Mouse (Mus musculus) embryonic stem cell, embryonic (primary cell): ENCODE results near the gene Pla2g1b.

ENCODE experiments used
- CTCF ChIA-PET, 4 experiments: fragments of 300-600 bp in 2 of 4; fragments of 350-600 bp in 2 of 4; sonication (Branson Sonifier 250); formaldehyde crosslinking; loops; one replicate each; lab custom pipeline; 2022; ENCODE audit warnings: inconsistent platforms in 2 of 4; lab: Charles Lee
- POLR2A ChIA-PET, 4 experiments: fragments of 300-600 bp in 2 of 4; fragments of 350-600 bp in 2 of 4; sonication (Branson Sonifier 250); formaldehyde crosslinking; loops; one replicate each; lab custom pipeline; 2022; ENCODE audit warnings: antibody characterized with exemption in 4 of 4, inconsistent platforms in 1 of 4; lab: Charles Lee

Pla2g1b gene

DNA sequence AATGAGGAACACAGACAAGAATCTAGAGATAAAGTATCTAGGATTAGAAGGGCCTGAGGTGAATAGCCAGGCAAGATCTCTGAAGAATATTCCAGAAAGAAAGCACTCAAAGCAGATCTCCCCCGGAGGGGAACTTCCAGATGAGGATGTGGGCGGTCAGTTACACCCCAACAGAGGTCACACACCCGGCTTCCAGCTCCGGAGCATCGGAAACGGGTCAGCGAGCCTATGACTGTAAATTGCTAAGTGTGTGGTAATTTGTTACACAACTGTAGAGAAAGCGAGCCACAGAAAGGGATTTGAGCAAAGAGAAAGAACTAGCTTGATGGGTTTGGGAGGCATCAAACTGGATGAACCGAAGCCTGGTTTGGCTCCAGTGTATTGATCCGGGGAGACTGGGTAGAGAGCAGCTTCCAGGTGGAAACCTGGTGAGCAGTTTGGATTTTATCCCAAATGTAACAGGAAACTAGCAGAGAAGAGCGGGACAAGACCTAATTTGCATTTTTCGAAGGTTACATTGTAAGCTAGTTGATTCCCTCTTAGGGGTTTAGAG, 34.4 kb downstream of the Pla2g1b start:
- POLR2A ChIA-PET: interaction anchor here in 3 of 4 experiments (0.5 to 13.0 kb wide), 14 partner anchors 9 to 122 kb away, joined by 3 to 114 read pairs (median 3); partner anchors contain the start of gene Rplp0 (in 1 of the 3)
- CTCF ChIA-PET: interaction anchor here in 1 of 4 experiments (0.8 to 1.8 kb wide), 2 partner anchors 38 to 56 kb away, joined by 3 to 4 read pairs; no protein-coding TSS in a partner anchor

DNA sequence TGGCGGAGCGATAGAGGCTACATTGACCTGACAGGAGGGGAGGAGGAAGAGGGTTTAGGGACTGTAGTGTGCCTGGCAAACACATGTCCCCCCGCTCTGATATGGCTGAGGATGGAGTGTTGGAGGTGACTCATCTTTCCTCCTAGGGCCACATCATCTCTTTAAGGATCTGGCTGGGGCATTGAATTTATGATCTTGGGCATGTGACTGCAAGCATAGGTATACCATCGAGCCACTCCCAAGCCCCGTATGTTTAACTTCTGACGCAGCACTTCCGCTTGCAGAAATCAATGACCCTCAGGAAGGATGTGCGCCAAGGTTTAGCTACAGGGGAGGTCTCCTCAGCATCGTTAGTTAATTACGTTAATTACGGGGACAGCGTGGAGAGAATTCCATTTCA, 37.0 kb downstream of the Pla2g1b start:
- ChIA-PET POLR2A (interaction anchor here in 3 of 4 experiments (0.5 to 13.0 kb wide), 18 partner anchors 9 to 60 kb away, joined by 3 to 114 read pairs (median 4); partner anchors contain the start of gene Rplp0 (in 1 of the 3)), CTCF (interaction anchor here in 1 of 4 experiments (0.7 to 1.6 kb wide), 2 partner anchors 36 to 72 kb away, joined by 3 to 9 read pairs; no protein-coding TSS in a partner anchor)

DNA sequence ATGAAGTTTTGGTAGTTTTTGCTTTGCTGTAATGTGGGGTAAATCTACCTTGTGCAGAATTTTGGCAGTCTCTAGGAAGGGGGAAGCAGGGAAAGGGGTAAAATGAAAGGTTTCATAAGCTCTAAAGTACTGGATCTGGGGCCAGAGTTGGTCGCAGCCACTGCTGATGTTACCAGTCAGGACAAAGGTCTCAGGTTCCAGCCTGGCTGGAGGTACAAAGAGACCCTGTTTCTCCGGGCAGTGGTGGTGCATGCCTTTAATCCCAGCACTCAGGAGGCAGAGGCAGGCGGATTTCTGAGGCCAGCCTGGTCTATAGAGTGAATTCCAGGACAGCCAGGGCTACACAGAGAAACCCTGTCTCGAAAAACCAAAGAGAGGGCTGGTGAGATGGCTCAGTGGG, 39.6 kb downstream of the Pla2g1b start:
- ChIA-PET POLR2A (interaction anchor here in 3 of 4 experiments (0.8 to 13.0 kb wide), 11 partner anchors 10 to 53 kb away, joined by 3 to 114 read pairs (median 4); partner anchors contain the start of gene Rplp0 (in 1 of the 3)), CTCF (interaction anchor here in 3 of 4 experiments (0.7 to 1.9 kb wide), 5 partner anchors 9 to 50 kb away, joined by 4 to 8 read pairs (median 6); no protein-coding TSS in a partner anchor)

DNA sequence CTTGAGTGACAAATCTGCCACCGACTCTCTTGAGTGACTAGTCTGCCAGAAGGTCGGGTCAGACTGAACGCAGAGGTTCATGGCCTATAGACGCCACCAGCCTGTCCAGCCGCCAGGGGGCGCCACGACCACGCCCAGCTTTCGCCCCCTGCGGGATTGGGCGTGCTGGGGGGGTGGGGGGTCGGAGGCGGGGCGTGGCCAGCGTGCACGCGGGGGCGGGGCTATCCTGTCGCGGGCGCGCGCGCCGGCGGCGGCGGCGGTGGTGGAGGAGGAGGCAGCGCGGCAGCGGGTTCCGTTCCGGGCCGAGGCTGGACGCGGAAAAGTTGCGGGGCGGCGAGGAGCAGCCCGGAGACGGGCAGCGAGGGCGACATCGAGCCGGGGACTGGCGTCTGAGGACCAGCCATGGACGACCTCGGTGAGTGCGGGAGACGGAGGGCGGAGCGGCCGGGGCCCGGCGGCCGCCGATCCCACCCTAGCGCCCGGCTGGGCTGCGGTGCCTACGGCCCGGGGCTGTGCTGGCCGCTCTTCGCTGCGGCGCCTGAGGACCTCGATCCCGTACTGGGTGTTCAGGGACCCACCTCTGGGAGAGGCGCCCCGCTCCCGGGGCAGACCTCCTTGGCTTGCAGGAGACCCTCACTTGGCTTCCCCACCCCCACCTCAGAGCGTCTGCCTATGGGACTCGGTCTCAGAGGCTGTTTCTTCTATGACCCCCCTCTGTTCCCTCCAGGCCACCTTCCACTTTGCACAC, 40.6 kb downstream of the Pla2g1b start, which contains the start of gene Pxn:
Gene Pxn, plus strand, starts transcription at position 223 of the 748 bp plus-strand sequence.
- CTCF ChIA-PET: interaction anchor here in 3 of 4 experiments (0.6 to 1.9 kb wide), 6 partner anchors 10 to 317 kb away, joined by 3 to 7 read pairs (median 6); no protein-coding TSS in a partner anchor
- POLR2A ChIA-PET: interaction anchor here (0.5 to 13.0 kb wide), 16 partner anchors 10 to 565 kb away, joined by 3 to 114 read pairs (median 4); partner anchors contain the start of genes 2210016L21Rik (in 1 of the 4) and Unc119b (in 1 of the 4)

DNA sequence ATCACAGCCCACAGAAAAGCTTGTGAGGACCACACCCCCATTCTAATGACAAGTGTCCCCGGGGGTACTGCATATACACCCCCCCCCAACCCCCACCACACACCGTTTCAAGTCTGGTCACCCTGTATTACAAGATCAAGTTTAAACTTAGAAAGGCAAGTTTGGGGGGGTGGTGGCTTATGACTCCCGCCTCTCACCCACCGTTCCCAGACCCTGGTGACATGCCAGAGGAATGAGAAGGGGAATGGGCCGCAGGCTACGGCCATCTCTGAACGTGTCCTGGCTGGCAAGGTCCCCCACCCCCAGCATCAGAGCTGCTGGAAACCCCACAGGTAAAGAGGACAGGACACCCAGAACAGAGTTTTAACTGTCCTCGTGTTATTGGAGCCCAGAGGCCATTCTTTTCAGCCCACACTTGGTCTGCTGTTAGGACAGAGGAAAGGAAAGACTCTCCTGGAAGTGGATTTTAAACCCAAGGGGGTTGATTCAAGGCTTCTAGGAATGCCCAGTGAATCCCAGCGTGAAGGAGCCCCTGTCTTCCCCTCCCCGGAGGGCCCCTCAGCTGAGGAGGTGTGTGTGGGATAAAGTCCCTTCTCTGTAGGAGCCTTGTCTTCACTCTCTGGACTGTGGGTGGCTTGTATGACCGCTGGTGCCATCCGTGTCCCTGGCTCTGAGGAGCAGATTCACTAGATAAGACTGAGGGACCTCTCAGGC, 41.4 kb downstream of the Pla2g1b start:
- ChIA-PET CTCF (interaction anchor here (0.7 to 3.4 kb wide), 8 partner anchors 9 to 52 kb away, joined by 3 to 31 read pairs (median 6); partner anchors contain the start of gene Rplp0 (in 1 of the 4)), POLR2A (interaction anchor here (0.5 to 13.0 kb wide), 30 partner anchors 9 to 566 kb away, joined by 3 to 114 read pairs (median 5); partner anchors contain the start of genes 2210016L21Rik (in 1 of the 4), Rplp0 (in 1 of the 4) and Sirt4 (in 1 of the 4))

DNA sequence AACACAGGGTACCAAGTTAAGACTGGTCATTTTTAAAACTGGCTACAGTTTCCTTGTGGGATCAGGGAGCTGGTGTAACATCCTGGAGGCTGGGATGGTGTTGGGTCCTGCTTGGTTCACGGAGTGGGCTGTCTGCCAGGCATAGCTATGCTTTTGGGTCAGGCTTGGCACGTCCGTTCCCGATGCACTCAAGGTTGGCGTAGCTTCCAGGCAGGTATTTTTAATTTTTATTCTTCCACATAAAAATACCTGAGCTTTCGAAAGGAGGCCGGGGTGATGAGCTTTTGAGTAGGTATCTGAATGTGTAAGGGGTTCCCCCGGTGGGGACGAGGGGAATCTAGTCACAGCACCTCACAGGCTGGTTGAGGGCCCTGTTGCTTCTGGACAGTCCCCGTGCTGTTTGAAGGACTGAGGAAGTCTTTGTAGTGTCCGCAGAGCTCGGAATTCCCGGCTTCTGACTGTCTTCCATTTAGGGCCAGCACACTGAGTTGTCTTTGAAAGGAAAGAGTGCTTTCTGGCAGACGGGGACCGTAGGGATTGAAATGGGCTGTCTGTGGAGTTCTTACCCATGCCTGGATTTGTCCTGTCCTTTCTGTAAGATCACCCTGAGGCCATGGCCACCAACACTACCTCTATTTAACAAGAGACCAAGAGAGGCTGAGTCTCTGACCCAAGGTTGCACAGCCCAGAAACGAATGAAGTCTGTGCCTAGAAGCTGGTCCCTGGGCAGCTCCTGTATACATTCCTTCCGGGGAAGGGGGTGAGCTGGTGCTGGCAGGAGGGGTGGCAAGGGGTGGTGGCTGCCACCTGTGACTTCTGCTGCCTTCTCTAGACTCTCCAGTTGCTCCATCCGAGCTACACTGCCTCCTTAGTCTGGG, 42.2 kb downstream of the Pla2g1b start:
- POLR2A ChIA-PET: interaction anchor here (0.5 to 13.0 kb wide), 36 partner anchors 8 to 208 kb away, joined by 3 to 114 read pairs (median 5); partner anchors contain the start of genes Rplp0 (in 2 of the 4) and Sirt4 (in 2 of the 4)

DNA sequence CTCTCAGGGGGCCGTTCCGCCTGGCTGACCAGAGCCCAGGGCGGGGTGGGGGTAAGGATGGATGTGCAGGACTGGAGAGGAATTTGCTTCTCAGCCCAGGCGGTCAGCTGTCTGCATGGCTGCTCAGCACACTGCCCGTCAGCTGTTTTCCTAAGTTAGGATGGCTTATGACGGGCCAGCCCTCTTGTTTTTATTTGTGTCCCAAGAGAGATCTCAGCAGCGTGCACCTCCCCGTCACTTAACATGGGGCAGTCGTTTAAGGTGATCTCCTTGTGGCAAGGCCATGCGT, 42.7 kb downstream of the Pla2g1b start:
- ChIA-PET CTCF (interaction anchor here in 3 of 4 experiments (0.7 to 3.4 kb wide), 9 partner anchors 9 to 50 kb away, joined by 3 to 31 read pairs (median 6); partner anchors contain the start of gene Rplp0 (in 1 of the 3)), POLR2A (interaction anchor here (0.6 to 13.0 kb wide), 38 partner anchors 8 to 314 kb away, joined by 3 to 114 read pairs (median 5); partner anchors contain the start of genes Rplp0 (in 2 of the 4), Sirt4 (in 2 of the 4) and Cabp1 (in 1 of the 4))

More for the DNA sequence above, 42.2 kb downstream of the Pla2g1b start:
- CTCF ChIA-PET: interaction anchor here in 3 of 4 experiments (0.7 to 3.4 kb wide), 9 partner anchors 9 to 51 kb away, joined by 3 to 31 read pairs (median 4); partner anchors contain the start of gene Rplp0 (in 1 of the 3)

DNA sequence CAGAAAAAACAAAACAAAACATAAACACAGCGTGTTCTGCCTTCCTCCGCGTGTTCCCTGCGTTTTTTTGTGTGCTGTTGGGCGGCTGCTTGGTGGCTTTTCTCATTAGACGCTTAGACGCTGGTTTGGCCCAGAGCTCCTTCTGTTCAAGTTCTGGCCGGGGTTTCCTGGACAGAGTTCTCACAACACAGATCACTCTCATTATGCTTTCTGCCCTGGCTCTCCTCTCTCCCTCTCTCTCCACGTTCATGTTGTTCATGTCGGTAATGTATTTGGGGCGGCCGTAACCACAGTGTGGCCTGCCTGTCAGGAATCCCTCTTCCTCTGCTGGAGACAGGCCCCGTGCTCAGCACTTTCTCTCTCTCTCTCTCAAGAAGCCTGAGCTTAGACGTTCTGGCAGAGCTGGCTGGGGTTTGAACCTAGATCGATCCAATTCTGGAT, 43.3 kb downstream of the Pla2g1b start:
- ChIA-PET CTCF (interaction anchor here in 3 of 4 experiments (0.8 to 3.4 kb wide), 10 partner anchors 10 to 47 kb away, joined by 3 to 31 read pairs (median 6); no protein-coding TSS in a partner anchor), POLR2A (interaction anchor here (0.6 to 13.0 kb wide), 37 partner anchors 9 to 315 kb away, joined by 3 to 114 read pairs (median 5); partner anchors contain the start of genes Rplp0 (in 2 of the 4), Cabp1 (in 1 of the 4), Dynll1 (in 1 of the 4) and Sirt4 (in 1 of the 4))

DNA sequence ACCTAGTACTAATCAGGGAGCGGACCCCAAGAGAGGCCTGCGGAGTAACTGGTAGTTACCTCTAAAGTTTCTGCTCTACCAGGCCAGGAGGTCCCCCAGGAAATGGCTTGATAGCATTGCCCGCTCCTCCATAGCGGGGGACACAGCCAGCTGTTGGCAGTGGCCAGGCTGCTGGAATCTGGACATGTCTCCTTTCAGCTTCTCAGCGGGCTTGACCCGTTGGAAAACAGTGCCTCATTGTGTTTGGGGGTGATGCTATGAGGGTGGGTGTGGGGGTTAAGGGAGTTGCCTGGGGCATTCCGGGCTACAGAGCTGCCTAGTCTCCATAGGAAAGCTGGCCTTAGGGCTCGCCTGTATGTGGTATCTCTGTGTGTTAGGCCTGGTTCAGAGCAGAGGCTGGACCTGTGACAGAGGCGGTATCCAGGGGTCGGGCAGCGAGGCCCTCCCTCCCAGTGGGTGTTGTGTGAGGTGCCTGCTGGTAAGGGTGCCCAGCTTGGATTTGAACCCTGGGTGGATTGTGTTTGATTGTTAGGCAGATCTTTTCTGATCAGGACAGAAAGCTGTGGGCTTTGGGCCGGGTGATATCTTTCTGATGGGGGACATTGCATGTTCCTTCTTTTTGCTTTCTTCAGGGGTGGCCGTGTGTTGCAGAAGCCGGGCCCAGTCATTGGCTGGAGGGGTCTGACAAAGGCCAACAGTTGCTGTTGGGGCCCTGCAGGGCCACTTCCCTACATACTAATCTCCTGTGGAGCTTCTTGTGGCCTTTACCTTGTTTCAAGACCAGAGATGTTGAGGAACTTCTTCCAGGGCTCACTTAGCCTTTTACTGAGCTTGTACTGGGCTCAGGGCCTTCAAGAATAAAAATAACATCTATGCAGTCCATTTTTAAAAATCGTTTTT, 44.0 kb downstream of the Pla2g1b start:
- POLR2A ChIA-PET: interaction anchor here (0.6 to 13.0 kb wide), 37 partner anchors 10 to 316 kb away, joined by 3 to 114 read pairs (median 5); partner anchors contain the start of genes Rplp0 (in 2 of the 4), Cabp1 (in 1 of the 4) and Dynll1 (in 1 of the 4)
- CTCF ChIA-PET: interaction anchor here in 2 of 4 experiments (0.6 to 3.4 kb wide), 9 partner anchors 11 to 593 kb away, joined by 3 to 31 read pairs (median 5); no protein-coding TSS in a partner anchor

DNA sequence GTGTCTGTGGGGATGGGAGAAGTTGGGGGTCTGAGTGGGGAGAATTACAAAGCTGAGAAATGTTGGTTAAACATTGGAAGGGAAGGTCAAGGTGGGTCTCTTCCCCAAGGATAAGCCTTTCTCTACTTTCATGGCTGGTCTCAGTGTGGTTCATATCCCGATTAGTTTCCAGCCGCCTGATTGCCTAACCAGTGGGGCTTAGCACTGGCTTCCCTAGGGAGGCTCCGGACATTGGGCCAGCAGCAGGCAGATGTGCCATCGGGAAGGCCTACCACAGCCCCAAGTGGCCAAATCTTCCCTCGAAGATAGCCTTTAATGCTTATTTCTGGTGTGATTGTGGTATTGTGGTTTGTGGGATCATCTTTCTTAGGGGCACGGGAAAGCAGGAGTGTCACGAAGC, 46.3 kb downstream of the Pla2g1b start:
- POLR2A ChIA-PET: interaction anchor here in 2 of 4 experiments (0.6 to 13.0 kb wide), 8 partner anchors 10 to 47 kb away, joined by 3 to 114 read pairs (median 3); partner anchors contain the start of genes Rplp0 (in 1 of the 2) and Sirt4 (in 1 of the 2)
- CTCF ChIA-PET: interaction anchor here in 1 of 4 experiments (1.1 kb wide), 1 partner anchor 26 kb away, joined by 6 read pairs; no protein-coding TSS in a partner anchor

DNA sequence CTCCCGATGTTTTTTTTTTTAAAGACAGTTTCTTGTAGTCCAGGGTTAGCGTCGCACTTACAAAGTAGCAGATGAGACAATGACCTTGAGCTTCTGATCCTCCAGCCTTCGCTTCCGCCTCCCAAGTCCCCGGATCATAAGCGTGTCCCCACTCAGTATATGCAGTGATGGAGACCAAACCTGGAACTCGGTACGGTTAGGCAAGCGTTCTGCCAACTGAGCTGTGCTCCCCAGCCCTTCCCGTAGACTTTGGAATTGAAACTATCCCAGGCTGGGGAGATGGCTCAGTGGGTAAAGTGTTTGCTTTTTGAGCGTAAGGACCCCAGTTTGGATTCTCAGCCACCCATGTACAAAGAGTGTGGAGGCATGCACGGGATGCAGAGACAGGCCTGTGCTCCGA, 47.2 kb downstream of the Pla2g1b start:
- CTCF ChIA-PET: interaction anchor here in 1 of 4 experiments (2.0 kb wide), 1 partner anchor 25 kb away, joined by 4 read pairs; no protein-coding TSS in a partner anchor
- POLR2A ChIA-PET: interaction anchor here in 2 of 4 experiments (0.6 to 5.9 kb wide), 8 partner anchors 12 to 81 kb away, joined by 3 to 40 read pairs (median 6); no protein-coding TSS in a partner anchor

DNA sequence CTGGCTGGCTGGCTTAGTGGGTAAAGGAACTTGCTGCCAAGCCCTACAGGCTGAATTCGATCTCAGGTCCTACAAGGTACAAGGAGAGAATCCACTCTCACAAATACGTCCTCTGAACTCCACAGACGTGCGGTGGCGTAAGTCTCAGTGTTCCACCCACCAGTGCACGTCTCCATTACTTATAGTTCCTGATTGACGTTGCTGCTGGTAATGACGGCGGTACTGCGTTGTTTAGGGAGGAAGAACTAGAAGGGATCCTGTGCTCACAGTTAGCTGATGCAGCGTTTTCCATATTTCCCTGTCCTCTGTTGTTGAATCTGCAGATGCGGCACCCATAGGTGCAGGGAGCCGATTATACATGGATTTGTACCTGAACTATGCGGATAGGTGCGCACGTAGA, 47.7 kb downstream of the Pla2g1b start:
- ChIA-PET CTCF (interaction anchor here in 1 of 4 experiments (2.0 kb wide), 1 partner anchor 25 kb away, joined by 4 read pairs; no protein-coding TSS in a partner anchor), POLR2A (interaction anchor here in 2 of 4 experiments (1.1 to 5.9 kb wide), 10 partner anchors 11 to 42 kb away, joined by 3 to 40 read pairs (median 9); no protein-coding TSS in a partner anchor)

DNA sequence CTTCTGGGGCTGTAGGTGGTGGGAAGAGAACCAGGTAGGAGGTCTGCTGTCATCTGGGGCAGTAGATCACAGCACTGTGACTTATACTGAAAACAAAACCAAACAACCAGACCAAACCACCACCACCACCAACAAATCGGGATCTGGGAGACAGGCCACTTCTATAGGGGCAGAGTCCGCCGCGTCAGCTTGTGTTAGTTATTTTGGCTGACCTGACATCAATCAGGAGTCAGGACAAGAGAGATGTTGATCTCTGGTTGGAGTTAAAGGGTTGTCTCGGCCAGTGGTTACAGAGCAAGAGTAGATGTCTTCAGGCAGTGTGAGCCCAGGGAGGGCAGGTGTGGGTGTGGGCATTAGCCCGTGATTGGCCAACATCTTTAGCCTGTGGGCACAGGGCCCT, 48.3 kb downstream of the Pla2g1b start:
- CTCF ChIA-PET: interaction anchor here in 2 of 4 experiments (1.7 to 2.0 kb wide), 2 partner anchors 24 kb away, joined by 4 to 9 read pairs; no protein-coding TSS in a partner anchor
- POLR2A ChIA-PET: interaction anchor here in 3 of 4 experiments (0.6 to 5.9 kb wide), 22 partner anchors 10 to 224 kb away, joined by 3 to 40 read pairs (median 4); partner anchors contain the start of gene Rplp0 (in 1 of the 3)

DNA sequence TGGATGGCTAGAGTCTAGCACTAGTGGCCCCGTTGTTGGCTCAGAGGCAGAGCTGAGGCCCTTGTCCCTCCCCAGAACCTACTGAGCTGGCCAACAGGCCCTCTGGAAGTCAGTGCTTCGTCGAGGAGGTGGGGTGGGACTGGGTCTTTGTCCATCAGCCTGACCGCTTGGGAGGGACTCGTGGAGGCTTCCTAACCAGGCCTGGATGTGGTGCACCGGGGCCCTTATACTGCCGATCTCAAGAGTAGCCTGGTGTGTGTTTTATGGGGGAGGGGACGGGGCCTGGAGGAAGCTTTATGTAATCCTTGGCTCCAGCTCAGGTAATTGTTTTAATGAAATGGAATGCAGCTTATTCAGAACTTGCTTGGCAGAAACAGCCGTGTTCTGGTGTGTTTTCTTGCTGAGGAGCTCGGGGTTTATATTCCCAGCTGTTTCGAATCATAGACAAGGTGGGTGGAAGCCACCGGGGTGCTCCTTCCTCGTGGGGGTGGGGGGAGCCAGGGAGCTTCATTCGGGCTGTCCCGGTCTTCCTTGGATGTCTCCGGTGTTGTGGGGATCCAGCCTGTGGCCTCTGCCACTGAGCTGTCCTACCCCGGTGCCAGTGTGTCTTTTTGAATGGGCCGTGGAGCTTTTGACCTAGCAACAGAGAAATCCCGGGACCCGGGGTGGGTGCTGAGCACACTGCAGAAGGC, 49.0 kb downstream of the Pla2g1b start:
- ChIA-PET POLR2A (interaction anchor here (0.6 to 5.9 kb wide), 32 partner anchors 9 to 428 kb away, joined by 3 to 40 read pairs (median 4); partner anchors contain the start of gene Rplp0 (in 1 of the 4)), CTCF (interaction anchor here in 3 of 4 experiments (0.6 to 2.0 kb wide), 5 partner anchors 23 to 150 kb away, joined by 3 to 9 read pairs (median 3); no protein-coding TSS in a partner anchor)
